Mouse (Mus musculus): Measurements from ENCODE around the gene Tmem131l. TPM values are rescaled to one million over a fixed set of nuclear protein-coding genes. Genes with fewer than 3 reads are reported as not detected.

Tmem131l gene
- polyA plus RNA-seq, 1 experiment from 2014 or later = 91.8 TPM

- H3K9ac ChIP-seq (replicated peaks) = no peak overlapping the region
- H3K36me3 ChIP-seq = no peaks in the 10 kb centered on the region
- ATAC-seq = no peak
- no peak overlapping the region for H3K4me2 ChIP-seq (replicated peaks)
- no peak overlapping the region for H3K4me3 ChIP-seq (replicated peaks)
- H3K4me1 ChIP-seq (replicated peaks) = peaks cover 96% of the 10 kb centered on the region
- no peaks in the 10 kb centered on the region for H3K9me3 ChIP-seq
- WGBS = 20% methylated on average over 4 of the region's 4 CpGs
- H3K27me3 ChIP-seq = no peaks in the 10 kb centered on the region
- H3K27ac ChIP-seq = peak overlapping the region; percentile 22; the same call in 1 of the 2 replicates
Measured at GRCm38 (mm10) chr3:83982821-83983220, 57.2 kb downstream of the Tmem131l start.

- peak; percentile 95 for ATAC-seq
- H3K9me3 ChIP-seq = no peaks in the 10 kb centered on the region
- H3K9ac ChIP-seq (replicated peaks) = peak overlapping the region; percentile 47; the same call in 1 of the 2 replicates
- 2% methylated on average over 6 of the region's 6 CpGs for WGBS
- peak overlapping the region; percentile 93 for H3K27ac ChIP-seq
- no peaks in the 10 kb centered on the region for H3K36me3 ChIP-seq
- H3K4me3 ChIP-seq (replicated peaks) = no peak overlapping the region
- peaks cover 92% of the 10 kb centered on the region for H3K4me1 ChIP-seq (replicated peaks)
- no peaks in the 10 kb centered on the region for H3K27me3 ChIP-seq
- peak overlapping the region; percentile 15 for H3K4me2 ChIP-seq (replicated peaks)
Measured at GRCm38 (mm10) chr3:83980231-83980872, 59.6 kb downstream of the Tmem131l start.

GRCm38 (mm10) chr3:83978497-83979410 is 61.2 kb downstream of the Tmem131l start:
- Histone ChIP-seq H3K4me3 (replicated peaks) (no peak overlapping the region), H3K4me1 (replicated peaks) (peaks cover 91% of the 10 kb centered on the region), H3K9ac (replicated peaks) (no peak overlapping the region), H3K9me3 (no peaks in the 10 kb centered on the region), H3K27ac (peak overlapping the region; percentile 93), H3K4me2 (replicated peaks) (no peak overlapping the region), H3K36me3 (no peaks in the 10 kb centered on the region), H3K27me3 (no peaks in the 10 kb centered on the region)
- 80% methylated on average over 4 of the region's 4 CpGs for WGBS
- ATAC-seq = no peak

- no peak for ATAC-seq
- H3K9me3 ChIP-seq = no peaks in the 10 kb centered on the region
- no peak overlapping the region for H3K9ac ChIP-seq (replicated peaks)
- peaks cover 88% of the 10 kb centered on the region for H3K4me1 ChIP-seq (replicated peaks)
- H3K4me2 ChIP-seq (replicated peaks) = no peak overlapping the region
- no peak overlapping the region for H3K4me3 ChIP-seq (replicated peaks)
- no peaks in the 10 kb centered on the region for H3K36me3 ChIP-seq
- no peaks in the 10 kb centered on the region for H3K27me3 ChIP-seq
- H3K27ac ChIP-seq = 0 out of 2 replicates have a peak overlapping the region, but pooled peaks have one; percentile 25
- 76% methylated on average over 3 of the region's 3 CpGs for WGBS
Measured at GRCm38 (mm10) chr3:83977817-83978216, 62.2 kb downstream of the Tmem131l start.

- Histone ChIP-seq H3K4me2 (replicated peaks) (no peak overlapping the region), H3K27me3 (no peaks in the 10 kb centered on the region), H3K36me3 (no peaks in the 10 kb centered on the region), H3K9me3 (no peaks in the 10 kb centered on the region), H3K9ac (replicated peaks) (no peak overlapping the region), H3K27ac (no peak overlapping the region), H3K4me3 (replicated peaks) (no peak overlapping the region), H3K4me1 (replicated peaks) (peaks cover 88% of the 10 kb centered on the region)
- WGBS = 83% methylated on average over 3 of the region's 3 CpGs
- no peak for ATAC-seq
Measured at GRCm38 (mm10) chr3:83976161-83976560, 63.8 kb downstream of the Tmem131l start.

GRCm38 (mm10) chr3:83973339-83973738 is 66.6 kb downstream of the Tmem131l start:
- WGBS = 71% methylated on average over 2 of the region's 2 CpGs

GRCm38 (mm10) chr3:83970629-83971028 is 69.3 kb downstream of the Tmem131l start:
- Histone ChIP-seq H3K9ac (replicated peaks) (no peak overlapping the region), H3K36me3 (0 out of 2 replicates have a peak, but pooled peaks cover 2% of the 10 kb centered on the region), H3K9me3 (no peaks in the 10 kb centered on the region), H3K4me2 (replicated peaks) (no peak overlapping the region), H3K27ac (no peak overlapping the region), H3K27me3 (no peaks in the 10 kb centered on the region), H3K4me1 (replicated peaks) (peaks cover 61% of the 10 kb centered on the region), H3K4me3 (replicated peaks) (no peak overlapping the region)
- no peak for ATAC-seq
- 32% methylated on average over 1 of the region's 1 CpGs for WGBS

More at GRCm38 (mm10) chr3:83973339-83973738, 66.6 kb downstream of the Tmem131l start:
- Histone ChIP-seq H3K4me2 (replicated peaks) (no peak overlapping the region), H3K27me3 (no peaks in the 10 kb centered on the region), H3K27ac (no peak overlapping the region), H3K36me3 (no peaks in the 10 kb centered on the region), H3K9ac (replicated peaks) (no peak overlapping the region), H3K9me3 (no peaks in the 10 kb centered on the region), H3K4me1 (replicated peaks) (peaks cover 77% of the 10 kb centered on the region), H3K4me3 (replicated peaks) (no peak overlapping the region)
- no peak for ATAC-seq

GRCm38 (mm10) chr3:83969081-83969480 is 70.9 kb downstream of the Tmem131l start:
- 93% methylated on average over 4 of the region's 4 CpGs for WGBS
- Histone ChIP-seq H3K4me3 (replicated peaks) (no peak overlapping the region), H3K27me3 (no peaks in the 10 kb centered on the region), H3K27ac (no peak overlapping the region), H3K9me3 (no peaks in the 10 kb centered on the region), H3K9ac (replicated peaks) (no peak overlapping the region), H3K4me2 (replicated peaks) (no peak overlapping the region), H3K4me1 (replicated peaks) (peaks cover 57% of the 10 kb centered on the region), H3K36me3 (0 out of 2 replicates have a peak, but pooled peaks cover 2% of the 10 kb centered on the region)
- ATAC-seq = no peak

- Histone ChIP-seq H3K9me3 (no peaks in the 10 kb centered on the region), H3K4me3 (replicated peaks) (no peak overlapping the region), H3K9ac (replicated peaks) (no peak overlapping the region), H3K4me2 (replicated peaks) (no peak overlapping the region), H3K36me3 (0 out of 2 replicates have a peak, but pooled peaks cover 2% of the 10 kb centered on the region), H3K27me3 (no peaks in the 10 kb centered on the region), H3K4me1 (replicated peaks) (peaks cover 52% of the 10 kb centered on the region), H3K27ac (no peak overlapping the region)
- ATAC-seq = no peak
- 73% methylated on average over 3 of the region's 3 CpGs for WGBS
Measured at GRCm38 (mm10) chr3:83967791-83968190, 72.2 kb downstream of the Tmem131l start.

- H3K9ac ChIP-seq (replicated peaks) = no peak overlapping the region
- no peaks in the 10 kb centered on the region for H3K27me3 ChIP-seq
- H3K36me3 ChIP-seq = peaks cover 13% of the 10 kb centered on the region
- peaks cover 30% of the 10 kb centered on the region for H3K4me1 ChIP-seq (replicated peaks)
- peak overlapping the region; percentile 44; the same call in 1 of the 2 replicates for H3K27ac ChIP-seq
- no peak overlapping the region for H3K4me3 ChIP-seq (replicated peaks)
- no peaks in the 10 kb centered on the region for H3K9me3 ChIP-seq
- WGBS = 76% methylated on average over 2 of the region's 2 CpGs
- ATAC-seq = peak; percentile 51; the same call in 1 of the 2 replicates
- H3K4me2 ChIP-seq (replicated peaks) = no peak overlapping the region
Measured at GRCm38 (mm10) chr3:83965333-83965732, 74.6 kb downstream of the Tmem131l start.

GRCm38 (mm10) chr3:83963705-83964104 is 76.3 kb downstream of the Tmem131l start:
- Histone ChIP-seq H3K4me3 (replicated peaks) (no peak overlapping the region), H3K27me3 (no peaks in the 10 kb centered on the region), H3K36me3 (peaks cover 29% of the 10 kb centered on the region), H3K4me1 (replicated peaks) (peaks cover 23% of the 10 kb centered on the region), H3K4me2 (replicated peaks) (no peak overlapping the region), H3K9me3 (no peaks in the 10 kb centered on the region), H3K9ac (replicated peaks) (no peak overlapping the region), H3K27ac (no peak overlapping the region)
- no peak for ATAC-seq
- 79% methylated on average over 5 of the region's 5 CpGs for WGBS

- Histone ChIP-seq H3K9ac (replicated peaks) (no peak overlapping the region), H3K4me1 (replicated peaks) (peaks cover 21% of the 10 kb centered on the region), H3K4me2 (replicated peaks) (no peak overlapping the region), H3K36me3 (peaks cover 36% of the 10 kb centered on the region), H3K9me3 (no peaks in the 10 kb centered on the region), H3K4me3 (replicated peaks) (no peak overlapping the region), H3K27me3 (no peaks in the 10 kb centered on the region), H3K27ac (no peak overlapping the region)
- ATAC-seq = no peak
- 75% methylated on average over 3 of the region's 3 CpGs for WGBS
Measured at GRCm38 (mm10) chr3:83962571-83962970, 77.4 kb downstream of the Tmem131l start.
